Mouse (Mus musculus) intestine, embryonic 14.5 days (tissue): ENCODE results near the gene BC029722. TPM values are rescaled to one million over a fixed set of nuclear protein-coding genes. Genes with fewer than 3 reads are reported as not detected.

Experiments
- polyA plus RNA-seq: library from polyadenylated mRNA; unstranded; fragments of >200 nt; fragmentation: Nextera tagmentation; extraction: Ambion mirVana; gene quantifications from 2 replicates; pipeline ENCODE4 v1.2.1, GENCODE M21; 2014

Gene BC029722
- polyA plus RNA-seq, 1 experiment from 2014 or later: 13.2 TPM

Other genes with a start within 250 kb of the BC029722 start
- gene Gss, start 226.6 kb downstream of the BC029722 start, polyA plus RNA-seq: 46.1 and 49.6 TPM in 2 replicates
- 0.20 and 0.62 TPM in 2 replicates for gene Myh7b, start 208.2 kb downstream of the BC029722 start, polyA plus RNA-seq
- 127 and 129 TPM in 2 replicates for gene Trpc4ap, start 127.0 kb downstream of the BC029722 start, polyA plus RNA-seq
- 39.2 and 47.1 TPM in 2 replicates for gene Edem2, start 90.0 kb downstream of the BC029722 start, polyA plus RNA-seq
- not detected in 2 replicates for gene Gm17581, start 83.6 kb downstream of the BC029722 start, polyA plus RNA-seq
- 22.8 and 23.0 TPM in 2 replicates for gene Procr, start 68.3 kb downstream of the BC029722 start, polyA plus RNA-seq
- gene Mmp24, start 44.1 kb downstream of the BC029722 start, polyA plus RNA-seq: 0.28 and 0.55 TPM in 2 replicates
- gene Eif6, start 7.5 kb upstream of the BC029722 start, polyA plus RNA-seq: 251 and 255 TPM in 2 replicates
- 0.12 and 0.23 TPM in 2 replicates for gene Fam83c, start 15.4 kb upstream of the BC029722 start, polyA plus RNA-seq
- gene Uqcc1, start 110.9 kb upstream of the BC029722 start, polyA plus RNA-seq: 64.0 and 64.9 TPM in 2 replicates
- not detected in 2 replicates for gene Gm15557, start 121.3 kb upstream of the BC029722 start, polyA plus RNA-seq
- gene Gdf5, start 125.9 kb upstream of the BC029722 start, polyA plus RNA-seq: 0.81 and 1.8 TPM in 2 replicates
- gene Cep250, start 137.0 kb upstream of the BC029722 start, polyA plus RNA-seq: 21.5 and 22.8 TPM in 2 replicates
- gene 6430550D23Rik, start 188.6 kb upstream of the BC029722 start, polyA plus RNA-seq: 1.4 and 2.5 TPM in 2 replicates
- 232 and 255 TPM in 2 replicates for gene Ergic3, start 188.6 kb upstream of the BC029722 start, polyA plus RNA-seq
- 0.05 and 0.17 TPM in 2 replicates for gene Fer1l4, start 233.5 kb upstream of the BC029722 start, polyA plus RNA-seq
- 3.0 and 4.0 TPM in 2 replicates for gene Spag4, start 245.7 kb upstream of the BC029722 start, polyA plus RNA-seq